Mouse (Mus musculus): ENCODE data around the gene Rftn1.

- TF ChIP-seq POLR2A (IDR thresholded peaks at IDR 0.05; ENCODE audit: extremely low read depth, insufficient read depth, low read length) (no peak), CTCF (IDR thresholded peaks at IDR 0.05; ENCODE audit: low read depth, low read length) (no peak)
Measured at GRCm38 (mm10) chr17:50127045-50127813, 63.2 kb downstream of the Rftn1 start.
